Mouse (Mus musculus) bone marrow macrophage, adult 2 months (primary cell): ENCODE measurements around the gene Vwc2.

ENCODE experiments used
- CTCF ChIP-seq: IDR thresholded peaks from 2 replicates; pipeline ENCODE4 v1.5.1; 2012; ENCODE audit warnings: low read depth, mild to moderate bottlenecking, low read length, moderate library complexity
- POLR2A ChIP-seq: IDR thresholded peaks from 2 replicates; pipeline ENCODE4 v1.6.1; 2012; ENCODE audit warnings: mild to moderate bottlenecking, low read depth, low read length, borderline replicate concordance

DNA sequence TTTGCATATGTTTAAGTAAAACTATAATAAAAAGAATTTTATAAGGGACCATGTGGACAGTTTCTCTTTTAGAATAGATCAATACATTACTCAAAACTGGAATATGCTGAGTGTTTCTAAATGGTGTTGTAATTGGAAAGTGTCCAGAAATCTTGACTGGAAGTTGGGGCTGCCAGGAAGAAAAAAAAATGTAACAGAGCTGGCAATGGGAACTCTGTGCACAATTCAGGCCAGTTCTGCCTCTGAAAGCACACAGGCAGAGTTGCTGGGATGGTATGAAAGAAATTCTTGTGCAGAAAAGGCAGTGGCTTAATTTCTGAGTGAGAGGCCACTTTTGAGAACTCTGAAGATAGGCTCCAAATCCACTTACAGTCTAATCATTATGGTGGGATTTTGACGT lies 11.4 kb upstream of the Vwc2 start:
- TF ChIP-seq POLR2A (no peak), CTCF (no peak)
